Mouse (Mus musculus): ENCODE results near the gene Ocel1. TPM values are rescaled to one million over a fixed set of nuclear protein-coding genes. Genes with fewer than 3 reads are reported as not detected.
"Not testable (repeated sequence)": the region's sequence is repeated elsewhere in the genome, so short reads cannot be mapped to it uniquely, and the experiment has no call there.

Ocel1 gene
- 4.8 and 5.0 TPM in 2 replicates for polyA plus RNA-seq (2014; fragmentation: Nextera tagmentation; extraction: Ambion mirVana)

DNA sequence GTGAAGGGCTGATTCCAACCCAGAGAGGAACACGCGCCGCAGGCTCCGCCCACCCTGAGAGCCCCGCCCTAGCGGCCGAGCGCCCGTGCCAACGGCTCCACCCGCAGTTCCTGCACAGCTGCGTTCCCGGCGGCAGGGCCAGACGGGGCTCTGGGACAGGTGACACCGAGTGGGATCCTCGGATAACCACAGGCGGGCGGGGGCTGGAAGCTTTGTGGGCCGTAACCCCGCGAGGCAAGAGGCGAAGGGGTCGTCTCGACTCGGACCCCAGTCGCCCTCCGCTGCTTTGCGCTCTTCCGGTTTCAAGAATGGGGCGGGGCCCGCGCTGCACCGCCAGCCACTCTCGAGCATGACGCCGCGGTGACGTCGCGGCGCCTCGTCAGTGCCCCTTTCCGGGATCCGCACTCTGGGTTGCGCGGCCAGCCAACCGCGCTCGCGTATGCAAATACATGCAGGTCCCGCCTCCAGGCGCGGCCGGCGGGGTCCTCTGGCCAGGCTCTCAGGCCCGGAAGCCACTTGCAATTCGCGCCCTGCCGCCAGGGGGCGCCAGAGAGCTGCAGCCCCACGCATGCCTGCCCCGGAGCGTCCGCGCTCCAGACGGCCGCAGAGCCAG, at the start of gene Ocel1:
TSS of gene Ocel1 (plus strand) at position 63 of the 613 bp plus-strand sequence.
- peak within 1 kb of the TSS; percentile 63 for H3K4me3 ChIP-seq (replicated peaks; ENCODE audit: low read length)
- H3K4me1 ChIP-seq (replicated peaks; ENCODE audit: control insufficient read depth, insufficient read depth, low read length), result peaks cover 27% of the 10 kb centered on the region
- peak; percentile 96 for DNase-seq (ENCODE audit: low spot score)
- H3K27me3 ChIP-seq (ENCODE audit: control insufficient read depth, insufficient read depth, low read length), result no peaks in the 10 kb centered on the region
- H3K9ac ChIP-seq, result peak within 1 kb of the TSS; percentile 64
- H3K27ac ChIP-seq, result peak within 1 kb of the TSS; percentile 85
- H3K9me3 ChIP-seq (ENCODE audit: control insufficient read depth, low read length), result no peaks in the 10 kb centered on the region
- WGBS, result 1% methylated on average over 68 of the region's 68 CpGs
- ATAC-seq (ENCODE audit: low FRiP score), result peak; percentile 87
- H3K4me2 ChIP-seq (replicated peaks), result peak within 1 kb of the TSS; percentile 54
- peaks cover 29% of the 10 kb centered on the region for H3K36me3 ChIP-seq (replicated peaks; ENCODE audit: control insufficient read depth, insufficient read depth)

DNA sequence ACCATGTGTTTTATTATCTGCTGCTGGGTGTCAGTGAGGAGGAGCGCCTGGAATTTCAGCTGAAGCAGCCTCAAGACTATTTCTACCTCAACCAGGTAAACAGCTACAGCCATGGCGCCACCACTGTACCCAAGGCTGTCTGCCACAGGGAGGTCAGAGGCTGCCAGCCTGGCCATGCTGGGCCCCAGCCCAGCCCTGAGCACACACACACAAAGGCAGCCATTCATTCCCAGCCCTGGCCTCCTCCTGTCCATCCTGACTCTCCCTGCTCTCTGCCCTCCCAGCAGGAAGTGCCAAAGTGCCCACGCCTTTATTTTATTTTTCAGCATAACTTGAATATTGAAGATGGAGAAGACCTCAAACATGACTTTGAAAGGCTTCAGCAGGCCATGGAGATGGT, 48.2 kb upstream of the Ocel1 start:
- WGBS, result 91% methylated on average over 3 of the region's 3 CpGs
- Histone ChIP-seq H3K4me2 (replicated peaks) (no peak overlapping the region), H3K4me1 (replicated peaks; ENCODE audit: control insufficient read depth, insufficient read depth, low read length) (no peaks in the 10 kb centered on the region), H3K36me3 (replicated peaks; ENCODE audit: control insufficient read depth, insufficient read depth) (peaks cover 62% of the 10 kb centered on the region), H3K27ac (no peak overlapping the region), H3K9ac (no peak overlapping the region), H3K27me3 (ENCODE audit: control insufficient read depth, insufficient read depth, low read length) (no peaks in the 10 kb centered on the region), H3K4me3 (replicated peaks; ENCODE audit: low read length) (no peak overlapping the region), H3K9me3 (ENCODE audit: control insufficient read depth, low read length) (no peaks in the 10 kb centered on the region)
- ATAC-seq (ENCODE audit: low FRiP score) (no peak), DNase-seq (ENCODE audit: low spot score) (no peak)

- ATAC-seq (ENCODE audit: low FRiP score) (no peak), DNase-seq (ENCODE audit: low spot score) (no peak)
- Histone ChIP-seq H3K4me2 (replicated peaks) (no peak overlapping the region), H3K9ac (no peak overlapping the region), H3K27me3 (ENCODE audit: control insufficient read depth, insufficient read depth, low read length) (no peaks in the 10 kb centered on the region), H3K4me3 (replicated peaks; ENCODE audit: low read length) (no peak overlapping the region), H3K27ac (no peak overlapping the region), H3K9me3 (ENCODE audit: control insufficient read depth, low read length) (no peaks in the 10 kb centered on the region), H3K4me1 (replicated peaks; ENCODE audit: control insufficient read depth, insufficient read depth, low read length) (no peaks in the 10 kb centered on the region), H3K36me3 (replicated peaks; ENCODE audit: control insufficient read depth, insufficient read depth) (peaks cover 81% of the 10 kb centered on the region)
- WGBS, result 95% methylated on average over 1 of the region's 1 CpGs
Observed at GRCm38 (mm10) chr8:71324848-71325247, 46.2 kb upstream of the Ocel1 start.

- not testable (repeated sequence) for ATAC-seq (ENCODE audit: low FRiP score); H3K9ac ChIP-seq; H3K27me3 ChIP-seq (ENCODE audit: control insufficient read depth, insufficient read depth, low read length); H3K27ac ChIP-seq; H3K4me3 ChIP-seq (replicated peaks; ENCODE audit: low read length); H3K9me3 ChIP-seq (ENCODE audit: control insufficient read depth, low read length); H3K4me2 ChIP-seq (replicated peaks); H3K4me1 ChIP-seq (replicated peaks; ENCODE audit: control insufficient read depth, insufficient read depth, low read length); DNase-seq (ENCODE audit: low spot score)
- WGBS, result 93% methylated on average over 6 of the region's 6 CpGs
- H3K36me3 ChIP-seq (replicated peaks; ENCODE audit: control insufficient read depth, insufficient read depth), result peaks cover 61% of the 10 kb centered on the region
Observed at GRCm38 (mm10) chr8:71337834-71338233, 33.3 kb upstream of the Ocel1 start.

GRCm38 (mm10) chr8:71340625-71341024, 30.5 kb upstream of the Ocel1 start:
- Histone ChIP-seq H3K9ac (no peak overlapping the region), H3K27me3 (ENCODE audit: control insufficient read depth, insufficient read depth, low read length) (no peaks in the 10 kb centered on the region), H3K9me3 (ENCODE audit: control insufficient read depth, low read length) (no peaks in the 10 kb centered on the region), H3K4me1 (replicated peaks; ENCODE audit: control insufficient read depth, insufficient read depth, low read length) (no peaks in the 10 kb centered on the region), H3K4me3 (replicated peaks; ENCODE audit: low read length) (no peak overlapping the region), H3K27ac (no peak overlapping the region), H3K4me2 (replicated peaks) (no peak overlapping the region), H3K36me3 (replicated peaks; ENCODE audit: control insufficient read depth, insufficient read depth) (peaks cover 70% of the 10 kb centered on the region)
- DNase-seq (ENCODE audit: low spot score) (no peak), ATAC-seq (ENCODE audit: low FRiP score) (no peak)
- 79% methylated on average over 5 of the region's 5 CpGs for WGBS

DNA sequence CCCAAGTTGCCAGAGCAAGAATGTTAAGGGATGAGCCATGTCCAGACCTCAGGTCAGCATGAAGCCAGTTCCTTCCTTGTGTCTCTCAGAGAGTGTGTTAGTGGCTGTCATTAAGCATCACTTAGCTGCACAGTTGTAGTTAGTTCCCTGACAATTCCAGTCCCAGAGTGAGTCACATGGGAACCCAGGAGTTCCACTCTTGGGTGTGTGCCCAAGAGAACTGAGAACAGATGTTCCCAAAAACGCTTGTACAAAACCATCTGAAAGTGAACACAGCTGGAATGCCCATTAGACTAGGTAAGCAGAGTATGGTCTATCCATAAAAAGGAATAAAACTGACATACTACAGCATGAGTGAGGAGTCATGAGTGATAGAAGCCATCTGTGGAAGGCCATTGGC, 24.5 kb upstream of the Ocel1 start:
- no peak overlapping the region for H3K4me3 ChIP-seq (replicated peaks; ENCODE audit: low read length)
- H3K4me1 ChIP-seq (replicated peaks; ENCODE audit: control insufficient read depth, insufficient read depth, low read length), result no peaks in the 10 kb centered on the region
- H3K9me3 ChIP-seq (ENCODE audit: control insufficient read depth, low read length), result no peaks in the 10 kb centered on the region
- no peak overlapping the region for H3K27ac ChIP-seq
- H3K27me3 ChIP-seq (ENCODE audit: control insufficient read depth, insufficient read depth, low read length), result no peaks in the 10 kb centered on the region
- no peak overlapping the region for H3K4me2 ChIP-seq (replicated peaks)
- no peak overlapping the region for H3K9ac ChIP-seq
- ATAC-seq (ENCODE audit: low FRiP score) (no peak), DNase-seq (ENCODE audit: low spot score) (no peak)
- 80% methylated on average over 1 of the region's 1 CpGs for WGBS
- H3K36me3 ChIP-seq (replicated peaks; ENCODE audit: control insufficient read depth, insufficient read depth), result peaks cover 88% of the 10 kb centered on the region

GRCm38 (mm10) chr8:71351117-71351516, 20.0 kb upstream of the Ocel1 start:
- DNase-seq (ENCODE audit: low spot score) (no peak), ATAC-seq (ENCODE audit: low FRiP score) (no peak)
- no peaks in the 10 kb centered on the region for H3K4me1 ChIP-seq (replicated peaks; ENCODE audit: control insufficient read depth, insufficient read depth, low read length)
- no peak overlapping the region for H3K4me3 ChIP-seq (replicated peaks; ENCODE audit: low read length)
- peaks cover 98% of the 10 kb centered on the region for H3K36me3 ChIP-seq (replicated peaks; ENCODE audit: control insufficient read depth, insufficient read depth)
- H3K4me2 ChIP-seq (replicated peaks), result no peak overlapping the region
- 67% methylated on average over 3 of the region's 3 CpGs for WGBS
- no peaks in the 10 kb centered on the region for H3K27me3 ChIP-seq (ENCODE audit: control insufficient read depth, insufficient read depth, low read length)
- no peak overlapping the region for H3K9ac ChIP-seq
- H3K9me3 ChIP-seq (ENCODE audit: control insufficient read depth, low read length), result no peaks in the 10 kb centered on the region
- no peak overlapping the region for H3K27ac ChIP-seq

DNA sequence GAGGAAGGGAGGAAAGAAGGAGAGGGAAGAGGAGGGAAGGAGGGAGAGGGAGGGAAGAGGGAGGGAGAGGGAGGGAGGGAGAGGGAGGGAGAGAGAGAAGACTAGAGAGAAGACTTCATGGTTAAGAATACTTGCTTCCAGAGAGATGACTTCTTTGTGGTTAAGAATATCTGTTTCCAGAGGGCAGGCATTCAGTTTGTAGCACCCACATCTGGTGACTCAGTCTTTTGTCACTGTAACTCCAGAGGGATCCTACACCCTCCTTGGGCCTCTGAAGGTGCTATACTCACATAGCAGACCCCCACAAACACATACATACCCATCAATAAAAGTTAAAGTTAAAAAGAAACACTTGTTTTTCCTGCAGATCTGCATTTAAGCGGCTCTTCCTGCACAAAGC, 19.6 kb upstream of the Ocel1 start:
- Histone ChIP-seq H3K27me3 (ENCODE audit: control insufficient read depth, insufficient read depth, low read length) (no peaks in the 10 kb centered on the region), H3K27ac (no peak overlapping the region), H3K4me3 (replicated peaks; ENCODE audit: low read length) (no peak overlapping the region), H3K4me1 (replicated peaks; ENCODE audit: control insufficient read depth, insufficient read depth, low read length) (no peaks in the 10 kb centered on the region), H3K36me3 (replicated peaks; ENCODE audit: control insufficient read depth, insufficient read depth) (peaks cover 98% of the 10 kb centered on the region), H3K9me3 (ENCODE audit: control insufficient read depth, low read length) (no peaks in the 10 kb centered on the region), H3K4me2 (replicated peaks) (no peak overlapping the region), H3K9ac (no peak overlapping the region)
- WGBS, result 97% methylated on average over 1 of the region's 1 CpGs
- no peak for ATAC-seq (ENCODE audit: low FRiP score)
- DNase-seq (ENCODE audit: low spot score), result no peak

GRCm38 (mm10) chr8:71358026-71358425, 13.1 kb upstream of the Ocel1 start:
- no peak overlapping the region for H3K9ac ChIP-seq
- no peak overlapping the region for H3K4me3 ChIP-seq (replicated peaks; ENCODE audit: low read length)
- no peak overlapping the region for H3K27ac ChIP-seq
- no peaks in the 10 kb centered on the region for H3K9me3 ChIP-seq (ENCODE audit: control insufficient read depth, low read length)
- H3K27me3 ChIP-seq (ENCODE audit: control insufficient read depth, insufficient read depth, low read length), result no peaks in the 10 kb centered on the region
- H3K36me3 ChIP-seq (replicated peaks; ENCODE audit: control insufficient read depth, insufficient read depth), result peaks cover 87% of the 10 kb centered on the region
- DNase-seq (ENCODE audit: low spot score) (no peak), ATAC-seq (ENCODE audit: low FRiP score) (no peak)
- no peak overlapping the region for H3K4me2 ChIP-seq (replicated peaks)
- no peaks in the 10 kb centered on the region for H3K4me1 ChIP-seq (replicated peaks; ENCODE audit: control insufficient read depth, insufficient read depth, low read length)
- whole genome bisulfite sequencing, result 96% methylated on average over 3 of the region's 3 CpGs

All from hindbrain, embryonic 14.5 days (tissue).